Comparison of ENCODE assay signal across 8 mouse cellular contexts in the genomic region with DNA sequence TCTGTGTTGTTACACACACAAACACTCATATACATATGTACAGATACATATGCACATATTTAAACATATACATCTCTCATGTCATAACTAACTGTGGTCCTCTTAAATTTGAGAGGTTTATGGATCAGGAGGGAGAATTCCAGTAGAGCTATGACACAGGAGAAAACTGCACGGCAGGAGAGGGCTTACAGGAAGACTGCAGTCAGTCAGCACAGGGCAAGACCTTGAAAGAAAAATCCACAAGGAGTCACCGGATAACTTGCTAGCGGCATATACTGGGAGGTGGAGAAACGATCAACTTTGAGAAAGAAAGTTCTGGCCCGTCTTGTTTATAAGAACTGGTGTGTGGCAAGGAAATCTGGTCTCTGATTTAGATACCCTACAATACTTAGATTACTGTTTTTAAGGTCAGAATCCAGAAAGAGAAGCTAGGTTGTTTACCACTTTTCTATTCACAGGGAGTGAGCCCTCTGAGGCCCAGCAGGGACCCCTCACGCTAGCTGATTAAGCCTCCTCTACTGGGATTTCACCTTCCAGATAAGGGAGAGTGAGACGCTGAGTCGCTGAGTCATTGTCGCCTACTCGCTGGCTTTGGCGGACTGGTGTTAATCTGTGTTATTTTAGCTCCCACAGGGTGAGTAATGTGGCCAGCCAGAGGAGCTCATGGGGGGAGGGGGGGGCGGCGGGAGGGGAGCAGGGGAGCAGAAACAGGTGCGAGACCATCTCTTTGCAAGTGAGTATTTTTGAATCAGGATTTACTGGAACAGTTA. TPM values are rescaled to one million over a fixed set of nuclear protein-coding genes. Genes with fewer than 3 reads are reported as not detected.
DNase-seq lines count a peak whose midpoint lies in the region; ATAC-seq and TF ChIP-seq lines count a peak whose summit lies in the region.

No protein-coding gene starts in this region.

- 0 out of 2 replicates have a peak overlapping the region, but pooled peaks have one; percentile 13 for H3K4me3 ChIP-seq in heart, embryonic 11.5 days (ENCODE audit: low read depth, low read length)
- no peak overlapping the region for H3K4me3 ChIP-seq in lung, embryonic 14.5 days (ENCODE audit: low read depth, low read length)
- H3K4me3 ChIP-seq in stomach, embryonic 14.5 days (ENCODE audit: low read depth, low read length): no peak overlapping the region

- H3K27me3 ChIP-seq in heart, embryonic 11.5 days (ENCODE audit: control insufficient read depth, insufficient read depth, low read length): no peaks in the 10 kb centered on the region
- H3K27me3 ChIP-seq in lung, embryonic 14.5 days (ENCODE audit: insufficient read depth, low read length): no peaks in the 10 kb centered on the region
- no peaks in the 10 kb centered on the region for H3K27me3 ChIP-seq in stomach, embryonic 14.5 days (ENCODE audit: control insufficient read depth, insufficient read depth, low read length)

- peak; percentile 10 for DNase-seq in thymus, postnatal 0 days (ENCODE audit: low spot score)
- no peak for DNase-seq in thymus, postnatal 4 days
- DNase-seq in embryo, embryonic 9.5 days (ENCODE audit: extremely low spot score): peak; percentile 44
- peak; percentile 22 for DNase-seq in kidney, postnatal 10 days
- peak; percentile 39 for DNase-seq in lung, embryonic 14.5 days

- H3K36me3 ChIP-seq in heart, embryonic 11.5 days (ENCODE audit: control insufficient read depth, insufficient read depth, low read length): no peaks in the 10 kb centered on the region
- no peaks in the 10 kb centered on the region for H3K36me3 ChIP-seq in lung, embryonic 14.5 days (ENCODE audit: insufficient read depth)
- H3K36me3 ChIP-seq in stomach, embryonic 14.5 days (ENCODE audit: control insufficient read depth, insufficient read depth, low read length): no peaks in the 10 kb centered on the region

- peak; percentile 89 for ATAC-seq in heart, embryonic 11.5 days (replicated peaks; ENCODE audit: insufficient number of reproducible peaks, low FRiP score, low TSS enrichment)
- peak; percentile 43 for ATAC-seq in lung, embryonic 14.5 days (ENCODE audit: insufficient read depth)
- ATAC-seq in stomach, embryonic 14.5 days (ENCODE audit: insufficient number of reproducible peaks, insufficient read depth, low FRiP score, low read depth): peak; percentile 82
- ATAC-seq in granulocyte monocyte progenitor cell, adult 5-6 weeks (replicated peaks; ENCODE audit: poor library complexity, severe bottlenecking): no peak

- H3K27ac ChIP-seq in heart, embryonic 11.5 days (ENCODE audit: low read depth, low read length): peak overlapping the region; percentile 74
- no peak overlapping the region for H3K27ac ChIP-seq in lung, embryonic 14.5 days (ENCODE audit: low read depth)
- H3K27ac ChIP-seq in stomach, embryonic 14.5 days (ENCODE audit: low read length): 0 out of 2 replicates have a peak overlapping the region, but pooled peaks have one; percentile 11

- WGBS in heart, embryonic 11.5 days (ENCODE audit: insufficient replicate concordance): 2% methylated on average over 14 of the region's 14 CpGs
- 8% methylated on average over 14 of the region's 14 CpGs for WGBS in lung, embryonic 14.5 days
- 8% methylated on average over 14 of the region's 14 CpGs for WGBS in stomach, embryonic 14.5 days

- H3K4me1 ChIP-seq in heart, embryonic 11.5 days (ENCODE audit: control insufficient read depth, insufficient read depth, low read length): peaks cover 15% of the 10 kb centered on the region
- H3K4me1 ChIP-seq in lung, embryonic 14.5 days (ENCODE audit: insufficient read depth): no peaks in the 10 kb centered on the region
- H3K4me1 ChIP-seq in stomach, embryonic 14.5 days (ENCODE audit: control insufficient read depth, insufficient read depth, low read length): peaks cover 8% of the 10 kb centered on the region; the same call in 1 of the 2 replicates

- H3K4me2 ChIP-seq in heart, embryonic 11.5 days: peak overlapping the region; percentile 57
- peak overlapping the region; percentile 40 for H3K4me2 ChIP-seq in lung, embryonic 14.5 days
- peak overlapping the region; percentile 25; the same call in 1 of the 2 replicates for H3K4me2 ChIP-seq in stomach, embryonic 14.5 days (replicated peaks; ENCODE audit: low read depth, low read length)

- no peaks in the 10 kb centered on the region for H3K9me3 ChIP-seq in heart, embryonic 11.5 days (replicated peaks; ENCODE audit: control insufficient read depth, low read length)
- no peaks in the 10 kb centered on the region for H3K9me3 ChIP-seq in lung, embryonic 14.5 days (ENCODE audit: low read depth, low read length)
- H3K9me3 ChIP-seq in stomach, embryonic 14.5 days (ENCODE audit: control insufficient read depth, low read depth, low read length): no peaks in the 10 kb centered on the region

- TF ChIP-seq CTCF in lung, embryonic 14.5 days (IDR thresholded peaks at IDR 0.05; ENCODE audit: low read depth): no peak

- peak overlapping the region; percentile 36; the same call in 1 of the 2 replicates for H3K9ac ChIP-seq in heart, embryonic 11.5 days (ENCODE audit: low read depth, low read length)
- no peak overlapping the region for H3K9ac ChIP-seq in lung, embryonic 14.5 days
- H3K9ac ChIP-seq in stomach, embryonic 14.5 days (replicated peaks; ENCODE audit: low read depth, low read length): no peak overlapping the region

RNA-seq across cellular contexts. Expression of a gene that starts 53.6 kb away (rescaled TPM):
- polyA plus RNA-seq in thymus, postnatal 0 days (2015; fragmentation: Nextera tagmentation; extraction: Ambion mirVana): 0.73 and 0.78 TPM in 2 replicates
- polyA plus RNA-seq in heart, embryonic 11.5 days (2014; fragmentation: Nextera tagmentation; extraction: Ambion mirVana): 18.1 and 18.6 TPM in 2 replicates
- polyA plus RNA-seq in lung, embryonic 14.5 days (2014; fragmentation: Nextera tagmentation; extraction: Ambion mirVana): 1.1 and 2.0 TPM in 2 replicates
- polyA plus RNA-seq in stomach, embryonic 14.5 days (2014; fragmentation: Nextera tagmentation; extraction: Ambion mirVana): 1.0 and 4.0 TPM in 2 replicates
- not detected in 2 replicates for total RNA-seq in granulocyte monocyte progenitor cell, adult 5-6 weeks (2014; fragmentation: Nextera tagmentation)
- not detected in 2 replicates for total RNA-seq in granulocyte monocyte progenitor cell, adult 5-6 weeks (2017)

RNA-seq across cellular contexts. Expression of a gene that starts 59.3 kb away (rescaled TPM):
- polyA plus RNA-seq in thymus, postnatal 0 days (2015; fragmentation: Nextera tagmentation; extraction: Ambion mirVana): 1.2 and 1.5 TPM in 2 replicates
- 58.4 and 70.1 TPM in 2 replicates for polyA plus RNA-seq in heart, embryonic 11.5 days (2014; fragmentation: Nextera tagmentation; extraction: Ambion mirVana)
- 8.6 and 10.8 TPM in 2 replicates for polyA plus RNA-seq in lung, embryonic 14.5 days (2014; fragmentation: Nextera tagmentation; extraction: Ambion mirVana)
- 12.4 and 15.8 TPM in 2 replicates for polyA plus RNA-seq in stomach, embryonic 14.5 days (2014; fragmentation: Nextera tagmentation; extraction: Ambion mirVana)
- total RNA-seq in granulocyte monocyte progenitor cell, adult 5-6 weeks (2014; fragmentation: Nextera tagmentation): not detected in 2 replicates
- not detected in 2 replicates for total RNA-seq in granulocyte monocyte progenitor cell, adult 5-6 weeks (2017)
